Mouse (Mus musculus) bone marrow, adult 2 months (tissue): ENCODE data around the gene Arhgef11. TPM values are rescaled to one million over a fixed set of nuclear protein-coding genes. Genes with fewer than 3 reads are reported as not detected.

Experiments used
- H3K27ac ChIP-seq: fragments of 200-500 bp; 2 replicates; pipeline ENCODE4 v1.5.1; 2012; ENCODE audit warnings: low read depth, mild to moderate bottlenecking, control low read depth, inconsistent platforms, low read length; ENCODE audit not compliant: control insufficient read depth, poor library complexity, insufficient read depth
- H3K4me1 ChIP-seq: fragments of 200-500 bp; 2 replicates; pipeline ENCODE4 v1.6.1; 2011; ENCODE audit warnings: low read length; ENCODE audit not compliant: control insufficient read depth, insufficient read depth
- H3K4me3 ChIP-seq: fragments of 200-500 bp; replicated peaks from 2 replicates; pipeline ENCODE3; 2011; ENCODE audit warnings: mild to moderate bottlenecking, low read depth, low read length, control low read depth; ENCODE audit not compliant: control insufficient read depth
- CTCF ChIP-seq: fragments of 200-500 bp; IDR thresholded peaks from 2 replicates; pipeline ENCODE4 v1.5.1; 2011; ENCODE audit warnings: low read length, control low read depth; ENCODE audit not compliant: control insufficient read depth, insufficient read depth
- POLR2A ChIP-seq: fragments of 200-500 bp; IDR thresholded peaks from 2 replicates; pipeline ENCODE4 v1.6.1; 2011; ENCODE audit warnings: low read depth, mild to moderate bottlenecking, control low read depth, low read length, borderline replicate concordance; ENCODE audit not compliant: control insufficient read depth
- WGBS: fragments of 180-500 bp; shearing (Covaris S2); methylation state at CpG from one replicate; pipeline ENCODE4 v1.1.7; 2018; 5-methylcytosine and 5-hydroxymethylcytosine counted together
- polyA plus RNA-seq: library from polyadenylated mRNA; stranded (reverse); fragments of >200 nt; gene quantifications from 2 replicates; pipeline ENCODE4 v1.2.4, GENCODE M21; 2011; ENCODE audit warnings: low replicate concordance; ENCODE audit not compliant: missing spikeins, insufficient read depth, insufficient read length

Gene Arhgef11
- polyA plus RNA-seq, 1 experiment = 4.5 TPM

- TF ChIP-seq CTCF = no peak
- no peak for TF ChIP-seq POLR2A
- H3K4me1 ChIP-seq = peaks cover 3% of the 10 kb centered on the region
- no peak overlapping the region for H3K4me3 ChIP-seq
- H3K27ac ChIP-seq = no peak overlapping the region
- WGBS = 2% methylated on average over 3 of the region's 3 CpGs
Measured at GRCm38 (mm10) chr3:87618240-87618639, 881 bp downstream of the Arhgef11 start.

GRCm38 (mm10) chr3:87618981-87619710, 1.8 kb downstream of the Arhgef11 start:
- TF ChIP-seq CTCF (no peak), POLR2A (no peak)
- peaks cover 3% of the 10 kb centered on the region for H3K4me1 ChIP-seq
- H3K27ac ChIP-seq = no peak overlapping the region
- 69% methylated on average over 5 of the region's 5 CpGs for WGBS
- peak overlapping the region; percentile 16 for H3K4me3 ChIP-seq

GRCm38 (mm10) chr3:87620218-87620891, 3.0 kb downstream of the Arhgef11 start:
- WGBS = 75% methylated on average over 7 of the region's 7 CpGs
- Histone ChIP-seq H3K27ac (no peak overlapping the region), H3K4me1 (peaks cover 3% of the 10 kb centered on the region), H3K4me3 (no peak overlapping the region)
- TF ChIP-seq CTCF (no peak), POLR2A (no peak)

GRCm38 (mm10) chr3:87624899-87625298, 7.5 kb downstream of the Arhgef11 start:
- H3K4me3 ChIP-seq = no peak overlapping the region
- no peak overlapping the region for H3K27ac ChIP-seq
- TF ChIP-seq CTCF (no peak), POLR2A (no peak)
- H3K4me1 ChIP-seq = no peaks in the 10 kb centered on the region
- 89% methylated on average over 4 of the region's 4 CpGs for WGBS

GRCm38 (mm10) chr3:87630899-87631298, 13.5 kb downstream of the Arhgef11 start:
- TF ChIP-seq CTCF (no peak), POLR2A (no peak)
- Histone ChIP-seq H3K4me3 (no peak overlapping the region), H3K27ac (no peak overlapping the region), H3K4me1 (no peaks in the 10 kb centered on the region)
- whole genome bisulfite sequencing = 88% methylated on average over 9 of the region's 9 CpGs

- Histone ChIP-seq H3K4me3 (no peak overlapping the region), H3K27ac (no peak overlapping the region), H3K4me1 (no peaks in the 10 kb centered on the region)
- 81% methylated on average over 4 of the region's 4 CpGs for WGBS
- TF ChIP-seq POLR2A (no peak), CTCF (no peak)
Measured at GRCm38 (mm10) chr3:87631408-87631807, 14.0 kb downstream of the Arhgef11 start.

GRCm38 (mm10) chr3:87635514-87635913, 18.2 kb downstream of the Arhgef11 start:
- Histone ChIP-seq H3K4me1 (no peaks in the 10 kb centered on the region), H3K4me3 (no peak overlapping the region), H3K27ac (no peak overlapping the region)
- WGBS = 77% methylated on average over 4 of the region's 4 CpGs
- TF ChIP-seq CTCF (no peak), POLR2A (no peak)

- Histone ChIP-seq H3K27ac (no peak overlapping the region), H3K4me3 (no peak overlapping the region), H3K4me1 (no peaks in the 10 kb centered on the region)
- 76% methylated on average over 1 of the region's 1 CpGs for WGBS
- TF ChIP-seq POLR2A = no peak
Measured at GRCm38 (mm10) chr3:87643453-87643852, 26.1 kb downstream of the Arhgef11 start.

- Histone ChIP-seq H3K4me3 (no peak overlapping the region), H3K4me1 (no peaks in the 10 kb centered on the region), H3K27ac (no peak overlapping the region)
- TF ChIP-seq CTCF (no peak), POLR2A (no peak)
- 84% methylated on average over 1 of the region's 1 CpGs for WGBS
Measured at GRCm38 (mm10) chr3:87646174-87646573, 28.8 kb downstream of the Arhgef11 start.
